Mouse (Mus musculus) spleen, postnatal 10 days (tissue): ENCODE data around the gene Cdr2l.

Experiments used
- DNase-seq, 2 experiments: peaks; one replicate each; pipeline ENCODE4 v3.0.0; 2021 to 2022; ENCODE audit warnings: low spot score in 2 of 2

The Cdr2l gene

GRCm38 (mm10) chr11:115381743-115382539 is at the start of gene Cdr2l:
TSS of gene Cdr2l (plus strand) at chr11:115381916.
- DNase-seq: peak in 1 of 2 experiments; percentile 50

- no peak for DNase-seq
These were observed 47.2 kb upstream of the Cdr2l start, which contains the start of gene Otop3 for GRCm38 (mm10) chr11:115334531-115334930. TSS of gene Otop3 (plus strand) at chr11:115334731.

- no peak for DNase-seq
These were observed 46.5 kb upstream of the Cdr2l start for GRCm38 (mm10) chr11:115335223-115335622.

GRCm38 (mm10) chr11:115336115-115336514 is 45.6 kb upstream of the Cdr2l start:
- DNase-seq: no peak

GRCm38 (mm10) chr11:115337350-115337749 is 44.4 kb upstream of the Cdr2l start:
- no peak for DNase-seq

DNA sequence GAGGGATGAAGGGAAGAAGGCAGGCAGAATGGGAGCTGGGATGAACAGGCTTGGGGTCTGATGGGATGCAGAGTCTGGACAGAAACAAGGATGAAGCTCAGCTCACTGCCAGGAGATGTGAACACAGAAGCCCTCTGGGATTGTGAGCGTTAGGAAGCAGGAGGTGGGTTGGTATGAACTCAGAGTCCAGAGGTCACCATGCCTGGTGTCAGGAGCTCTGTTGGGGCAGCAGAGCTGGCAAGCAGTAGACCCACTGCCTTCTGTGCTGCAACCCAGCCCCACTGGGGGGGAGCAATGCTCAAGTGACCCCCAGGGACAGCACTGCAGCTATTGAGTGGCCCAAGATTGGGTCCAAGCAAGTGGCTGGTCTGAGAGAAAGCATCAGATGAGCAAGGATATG is 43.9 kb upstream of the Cdr2l start:
- DNase-seq: no peak

GRCm38 (mm10) chr11:115341246-115341645 is 40.5 kb upstream of the Cdr2l start:
- DNase-seq: no peak

GRCm38 (mm10) chr11:115341866-115342265 is 39.9 kb upstream of the Cdr2l start:
- no peak for DNase-seq

GRCm38 (mm10) chr11:115344967-115345366 is 36.7 kb upstream of the Cdr2l start:
- no peak for DNase-seq

DNA sequence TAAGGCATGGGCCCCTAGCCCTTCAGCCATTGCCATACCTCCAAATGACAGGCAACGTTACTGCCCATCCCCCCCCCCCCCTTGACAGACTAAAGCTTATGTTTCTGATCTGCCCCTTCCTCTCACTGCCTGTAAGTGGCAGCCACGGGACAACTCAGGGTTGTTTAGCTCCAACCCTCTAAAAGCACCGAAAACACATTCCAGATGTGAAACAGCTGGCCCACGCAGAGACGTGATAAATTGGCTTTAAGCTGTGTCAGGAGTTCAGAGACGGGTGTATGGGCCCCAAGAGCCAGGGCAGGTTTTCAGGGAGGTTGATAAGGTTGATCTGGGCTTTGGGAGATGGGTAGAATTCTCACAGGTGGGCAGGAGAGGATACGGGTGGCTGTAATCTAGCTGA is 36.2 kb upstream of the Cdr2l start:
- DNase-seq: no peak

- no peak for DNase-seq
These were observed 33.0 kb upstream of the Cdr2l start for GRCm38 (mm10) chr11:115348681-115349248.

DNA sequence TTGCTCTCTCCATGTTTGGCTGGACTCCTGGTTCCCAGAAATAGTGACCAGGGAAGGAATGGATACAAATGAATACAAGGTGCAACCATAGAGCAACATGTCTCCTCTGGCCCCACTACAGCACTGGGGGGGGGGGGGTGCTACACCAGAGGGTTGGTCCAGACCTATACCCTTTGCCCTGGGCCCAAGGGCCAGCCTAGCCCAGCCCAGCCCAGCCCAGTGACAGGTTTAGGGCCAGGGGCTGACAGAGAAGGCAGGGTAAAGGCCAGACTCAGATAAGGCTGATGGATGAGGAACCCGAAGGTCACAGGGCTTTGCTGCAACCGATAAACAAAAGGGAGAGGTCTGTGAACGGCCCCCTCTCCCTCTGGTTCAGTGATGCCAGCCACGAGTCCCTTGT is 31.7 kb upstream of the Cdr2l start:
- no peak for DNase-seq

- no peak for DNase-seq
These were observed 28.3 kb upstream of the Cdr2l start for GRCm38 (mm10) chr11:115353375-115353774.

- peak; percentile 39 to 73 for DNase-seq
These were observed 27.5 kb upstream of the Cdr2l start for GRCm38 (mm10) chr11:115354183-115354582.

DNA sequence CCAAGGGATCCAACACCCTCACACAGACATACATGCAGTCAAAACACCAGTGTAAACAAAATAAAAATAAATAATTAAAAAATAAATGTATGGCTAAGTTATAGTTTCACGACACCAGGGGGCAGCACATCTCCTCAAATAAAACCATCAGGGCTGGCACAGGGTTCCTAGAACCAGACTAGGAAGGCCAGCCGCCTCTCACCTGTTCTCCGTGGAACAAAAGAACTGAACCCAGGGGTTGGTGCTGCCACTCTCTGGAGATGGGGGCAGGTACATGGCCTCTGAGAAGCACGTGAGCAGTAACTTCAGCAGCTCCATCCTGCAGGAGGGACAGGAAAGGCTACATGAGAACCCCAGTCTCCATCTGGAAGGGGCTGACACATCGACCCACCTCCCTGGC is 23.2 kb upstream of the Cdr2l start:
- DNase-seq: peak; percentile 50 to 78

GRCm38 (mm10) chr11:115359293-115359692 is 22.4 kb upstream of the Cdr2l start:
- DNase-seq: no peak

DNA sequence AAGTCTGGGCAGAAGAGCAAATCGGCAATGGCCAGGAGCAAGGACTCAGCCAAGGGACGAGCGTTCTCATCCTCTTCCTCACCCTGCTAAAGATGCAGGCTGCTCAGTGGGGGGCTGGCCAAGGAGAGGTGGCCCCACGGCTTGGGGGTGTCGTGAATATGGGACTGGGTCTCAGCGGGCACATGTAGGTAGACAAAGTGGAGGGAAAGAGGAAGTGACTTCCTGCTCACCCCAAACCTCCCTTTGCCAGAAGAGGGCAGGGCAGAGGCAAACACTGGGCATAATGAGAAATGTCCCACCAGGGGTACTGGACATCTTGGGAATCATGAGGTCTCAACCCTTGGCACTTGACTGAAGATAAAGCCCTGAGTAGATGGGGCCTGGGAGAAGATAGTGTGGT is 22.0 kb upstream of the Cdr2l start:
- no peak for DNase-seq

DNA sequence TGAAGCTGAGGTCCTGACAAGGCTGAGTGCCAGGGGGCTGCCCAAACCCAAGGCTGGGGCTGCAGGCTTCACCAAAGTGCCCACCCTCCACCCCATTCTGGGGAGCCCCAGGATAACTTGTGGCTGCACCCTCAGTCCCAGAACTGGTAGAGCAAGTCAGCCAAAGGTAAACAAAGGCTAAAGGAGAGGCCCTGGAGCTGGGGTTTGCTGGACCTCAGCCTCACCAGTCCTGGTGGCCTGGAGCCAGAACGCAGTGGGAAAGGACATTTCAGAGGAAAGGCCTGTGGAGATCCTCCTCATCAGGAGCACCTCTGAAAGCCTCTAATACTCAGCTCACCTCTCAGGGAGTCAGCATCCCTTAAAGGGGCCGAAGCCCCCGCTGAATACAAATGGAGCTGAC is 17.6 kb upstream of the Cdr2l start:
- DNase-seq: no peak

GRCm38 (mm10) chr11:115366039-115366705 is 15.5 kb upstream of the Cdr2l start:
- no peak for DNase-seq

- no peak for DNase-seq
These were observed 14.9 kb upstream of the Cdr2l start for GRCm38 (mm10) chr11:115366706-115367394.

GRCm38 (mm10) chr11:115367395-115367944 is 14.2 kb upstream of the Cdr2l start, which contains the start of gene Hid1:
TSS of gene Hid1 (minus strand) at chr11:115367756.
- DNase-seq: peak; percentile 46 to 77

DNA sequence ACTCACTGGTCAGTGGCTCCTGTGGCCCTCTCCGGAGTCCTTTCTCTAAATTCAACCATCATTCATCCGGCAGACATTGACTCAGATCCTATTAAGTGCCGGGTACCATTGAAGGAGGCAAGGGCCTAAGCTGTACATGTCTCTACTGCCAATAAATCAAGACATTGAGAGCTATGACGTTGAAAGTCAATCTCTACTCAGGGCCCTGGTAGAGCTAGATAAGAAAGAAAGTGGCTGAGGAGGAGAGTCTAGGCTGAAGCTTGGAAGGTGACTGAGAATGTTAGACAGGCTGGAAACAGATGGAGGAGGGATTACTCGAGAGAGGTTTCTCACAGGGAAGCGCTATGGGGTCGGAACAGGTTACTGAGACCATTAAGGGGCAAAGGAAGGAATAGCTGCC is 11.3 kb upstream of the Cdr2l start:
- DNase-seq: no peak
